Mouse (Mus musculus) frontal cortex, postnatal 36 days (tissue): Measurements from ENCODE around the gene Raet1e.
"Not testable (repeated sequence)": the region's sequence is repeated elsewhere in the genome, so short reads cannot be mapped to it uniquely, and the experiment has no call there.

Source experiments
- DNase-seq, 2 experiments: peaks; one replicate each; pipeline ENCODE4 v3.0.0; 2022; ENCODE audit warnings: low spot score in 2 of 2

The Raet1e gene

GRCm38 (mm10) chr10:22361415-22362352 is 203.3 kb downstream of the Raet1e start:
- DNase-seq, result not testable (repeated sequence)

DNA sequence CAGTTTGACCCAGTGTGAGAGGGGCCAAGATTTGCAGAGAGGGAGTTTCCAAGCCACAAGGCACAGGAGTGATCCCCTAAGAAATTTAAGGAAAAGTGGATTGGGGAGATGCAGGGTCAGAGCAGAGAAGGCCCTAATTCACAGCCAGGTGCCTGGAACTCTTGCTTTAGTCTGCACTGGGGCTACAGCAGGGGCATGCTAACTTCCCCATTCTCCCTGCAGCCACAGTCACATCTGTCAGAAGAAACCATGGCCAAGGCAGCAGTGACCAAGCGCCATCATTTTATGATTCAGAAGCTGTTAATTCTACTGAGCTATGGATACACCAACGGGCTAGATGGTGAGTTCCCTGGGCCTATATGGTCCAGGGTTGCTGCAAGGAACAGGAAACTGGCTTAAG is 204.1 kb downstream of the Raet1e start:
- not testable (repeated sequence) for DNase-seq

DNA sequence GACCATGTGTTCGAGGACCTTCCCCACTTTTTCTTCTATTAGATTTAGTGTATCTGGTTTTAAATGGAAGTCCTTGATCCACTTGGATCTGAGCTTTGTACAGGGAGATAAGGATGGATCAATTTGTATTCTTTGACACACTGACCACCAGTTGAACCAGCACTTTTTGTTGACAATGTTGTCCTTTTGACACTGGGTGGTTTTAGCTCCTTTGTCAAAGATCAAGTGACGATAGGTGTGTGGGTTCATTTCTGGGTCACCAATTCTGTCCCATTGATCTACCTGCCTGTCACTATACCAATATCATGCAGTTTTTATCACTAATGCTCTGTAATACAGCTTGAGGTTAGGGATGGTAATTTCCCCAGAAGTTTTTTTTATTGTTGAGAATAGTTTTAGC is 206.5 kb downstream of the Raet1e start:
- not testable (repeated sequence) for DNase-seq

- DNase-seq, result not testable (repeated sequence)
Observed at GRCm38 (mm10) chr10:22381226-22381625, 222.9 kb downstream of the Raet1e start.

DNA sequence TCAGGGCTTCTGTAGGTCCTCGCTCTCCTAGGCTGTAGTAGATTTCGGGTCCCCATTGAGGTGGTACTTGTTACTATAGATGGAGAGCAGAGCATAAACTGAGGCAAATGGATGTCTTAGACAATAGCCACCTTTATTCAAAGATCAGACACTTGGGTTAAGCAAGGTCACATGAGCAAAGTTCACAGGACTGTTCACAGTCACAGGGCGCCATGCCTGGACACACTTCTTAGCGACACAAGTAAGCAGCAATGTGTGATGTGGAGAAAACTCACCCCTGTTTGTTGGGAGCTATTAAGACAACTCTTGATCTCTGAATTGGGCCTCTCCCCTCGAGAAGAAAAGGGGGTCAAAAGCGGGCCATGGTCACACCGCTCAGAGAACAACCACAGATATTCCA is 231.8 kb downstream of the Raet1e start:
- DNase-seq, result not testable (repeated sequence)

GRCm38 (mm10) chr10:22391616-22392015 is 233.2 kb downstream of the Raet1e start:
- DNase-seq, result not testable (repeated sequence)

- peak in 1 of 2 experiments; percentile 3 for DNase-seq
Observed at GRCm38 (mm10) chr10:22393028-22393824, 234.9 kb downstream of the Raet1e start.

DNA sequence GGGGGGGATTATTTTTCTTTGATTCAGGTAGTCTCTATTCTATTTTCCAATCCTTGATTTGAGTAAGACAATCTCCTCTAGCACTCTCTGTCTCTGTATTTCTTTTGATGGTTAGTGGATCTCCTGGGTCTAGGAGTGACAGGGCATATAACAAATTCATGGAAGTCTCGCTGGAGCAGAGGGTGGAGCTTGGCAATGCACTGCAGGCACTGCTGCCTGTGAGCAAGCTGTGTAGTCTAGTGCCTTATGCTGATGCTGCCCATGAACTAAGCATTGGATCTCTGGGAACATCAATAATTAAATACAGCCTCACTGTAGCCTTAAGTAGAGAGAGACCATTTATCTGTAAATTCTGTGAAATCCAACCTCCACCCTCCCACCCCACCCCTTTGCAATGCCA is 238.3 kb downstream of the Raet1e start:
- DNase-seq, result not testable (repeated sequence)

DNA sequence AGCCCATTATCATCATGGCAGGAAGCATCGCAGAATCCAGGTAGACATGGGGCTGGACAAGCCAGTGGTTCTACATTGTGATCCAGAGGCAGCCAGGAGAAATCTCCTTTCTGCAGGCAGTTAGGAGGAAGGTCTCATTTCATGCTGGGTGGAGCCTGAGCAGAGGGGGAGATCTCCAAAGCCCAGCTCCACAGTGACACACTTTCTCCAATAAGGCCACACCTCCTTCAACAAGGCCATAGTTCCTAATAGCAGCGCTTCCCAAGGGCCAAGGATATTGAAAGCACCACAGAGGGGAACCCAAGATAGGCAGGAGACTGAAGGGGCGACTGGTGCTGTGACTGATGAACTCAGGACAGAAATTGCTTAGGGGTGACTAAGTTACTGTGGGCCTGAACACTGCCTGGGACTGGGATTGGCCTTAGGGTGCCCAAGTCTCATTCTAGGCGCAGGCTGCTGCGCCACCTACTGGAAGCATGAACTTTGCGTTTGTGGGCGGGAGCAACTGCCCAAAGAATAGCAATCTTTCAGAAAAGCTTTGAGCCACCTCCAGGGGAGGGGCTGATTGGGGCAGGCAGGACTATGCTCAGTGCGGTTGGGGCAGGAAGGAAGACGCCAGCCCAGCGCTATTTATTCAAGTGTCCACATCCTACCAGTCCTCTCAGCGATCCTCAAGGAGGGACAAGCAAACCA is 244.0 kb downstream of the Raet1e start:
- DNase-seq, result peak; percentile 19 to 24

DNA sequence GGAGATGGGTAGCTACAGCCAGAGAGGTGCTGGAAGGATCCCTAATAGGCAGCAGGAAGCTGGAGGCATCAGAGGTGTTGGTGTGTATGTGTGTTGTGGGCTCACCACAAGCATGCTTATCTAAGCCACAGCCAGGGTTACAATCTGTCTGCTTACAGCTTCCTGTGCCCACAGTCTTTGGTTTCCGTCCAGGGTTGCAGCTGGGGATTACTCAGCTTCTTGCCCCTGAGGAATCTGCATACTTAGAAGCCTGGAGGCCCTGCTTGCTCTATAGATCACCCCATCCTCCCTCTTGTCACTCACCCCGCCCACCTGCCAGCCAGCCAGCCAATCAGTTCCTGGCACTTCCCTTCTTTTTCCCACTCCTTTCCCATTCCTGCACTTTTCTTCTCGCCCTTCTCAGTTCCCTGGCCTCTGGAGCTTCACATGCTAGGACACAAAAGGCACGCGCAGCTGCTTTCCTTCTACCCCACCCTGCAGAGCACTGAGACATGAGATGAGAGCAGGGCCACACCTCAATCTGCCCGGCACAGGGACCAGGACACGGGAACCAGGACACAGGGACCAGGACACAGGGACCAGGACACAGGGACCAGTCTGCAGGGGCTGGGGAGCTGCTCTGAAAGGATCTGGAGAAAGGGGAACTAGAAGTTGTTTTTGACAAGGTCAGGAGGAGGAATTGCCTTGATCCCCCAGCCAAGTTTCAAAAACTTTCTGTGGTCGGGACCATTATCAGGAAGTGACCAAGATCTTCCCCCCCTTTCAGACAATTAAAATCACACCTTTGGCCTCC is 255.5 kb downstream of the Raet1e start:
- DNase-seq, result peak; percentile 28 to 48
